Mouse (Mus musculus) CH12.LX (cell line): ENCODE data around the gene Tex12. TPM values are rescaled to one million over a fixed set of nuclear protein-coding genes. Genes with fewer than 3 reads are reported as not detected.
A peak's percentile ranks its signal among the peaks of the same experiment; 100 is the strongest.

Source experiments
- DNase-seq: peaks from one replicate; pipeline ENCODE4 v3.0.0-alpha.2; 2013; ENCODE audit errors: extremely low read depth
- H3K27ac ChIP-seq: 2 replicates; pipeline ENCODE4 v1.5.1; 2012; ENCODE audit warnings: low read depth, mild to moderate bottlenecking, control low read depth, moderate library complexity; ENCODE audit not compliant: insufficient read depth
- H3K27me3 ChIP-seq: replicated peaks from 2 replicates; pipeline ENCODE3; 2012; ENCODE audit warnings: inconsistent platforms
- H3K36me3 ChIP-seq, 2 experiments: replicated peaks in 1 of 2; 2 replicates each; pipeline versions ENCODE3 to v1.6.1; 2012; ENCODE audit warnings: inconsistent platforms in 1 of 2, low read length in 1 of 2, mild to moderate bottlenecking in 1 of 2, mixed read lengths in 1 of 2, moderate library complexity in 1 of 2; ENCODE audit not compliant: control insufficient read depth in 1 of 2, insufficient read depth in 1 of 2
- H3K4me1 ChIP-seq, 2 experiments: 2 replicates each; pipeline ENCODE4 v1.6.1; 2012; ENCODE audit warnings: inconsistent platforms in 1 of 2, moderate library complexity in 1 of 2; ENCODE audit not compliant: insufficient read depth in 2 of 2, control insufficient read depth in 1 of 2
- H3K4me2 ChIP-seq: 2 replicates; pipeline ENCODE4 v1.6.1; 2012; ENCODE audit warnings: low read depth, mild to moderate bottlenecking, control low read depth; ENCODE audit not compliant: poor library complexity, insufficient read depth, severe bottlenecking
- H3K4me3 ChIP-seq, 3 experiments: fragments of 150-350 bp in 1 of 3; sonication (generic) in 1 of 3; replicated peaks in 1 of 3; 2 replicates each; pipeline versions ENCODE3 to v1.5.1; 2011 to 2012; ENCODE audit warnings: low read depth in 2 of 3, low read length in 2 of 3, mild to moderate bottlenecking in 2 of 3, moderate library complexity in 2 of 3, control low read depth in 1 of 3, improper control_type of control experiment in 1 of 3, inconsistent platforms in 1 of 3, mixed read lengths in 1 of 3; ENCODE audit not compliant: poor library complexity in 1 of 3
- H3K79me2 ChIP-seq: replicated peaks from 2 replicates; pipeline ENCODE4 v1.6.1; 2012; ENCODE audit warnings: mild to moderate bottlenecking, moderate library complexity; ENCODE audit not compliant: control insufficient read depth, poor library complexity, insufficient read depth, severe bottlenecking; ENCODE audit errors: extremely low read depth
- H3K9ac ChIP-seq: 2 replicates; pipeline ENCODE4 v1.6.1; 2012; ENCODE audit warnings: low read depth, mild to moderate bottlenecking, control low read depth, moderate library complexity; ENCODE audit not compliant: insufficient read depth
- H3K9me3 ChIP-seq: replicated peaks from 2 replicates; pipeline ENCODE3; 2012; ENCODE audit warnings: low read length, inconsistent platforms, mixed read lengths
- BHLHE40 ChIP-seq: IDR thresholded peaks from 2 replicates; pipeline ENCODE4 v1.6.1; 2011; ENCODE audit warnings: mild to moderate bottlenecking, low read depth, low read length, improper control_type of control experiment
- CHD2 ChIP-seq: IDR thresholded peaks from 2 replicates; pipeline ENCODE4 v1.6.1; 2011; ENCODE audit warnings: low read length, improper control_type of control experiment
- CTCF ChIP-seq, 2 experiments: IDR thresholded peaks in 1 of 2; conservative IDR thresholded peaks in 1 of 2; 2 replicates each; pipeline ENCODE4 v1.5.1; 2011 to 2012; ENCODE audit warnings: low read depth in 2 of 2, low read length in 2 of 2, improper control_type of control experiment in 1 of 2, inconsistent platforms in 1 of 2, mild to moderate bottlenecking in 1 of 2, moderate library complexity in 1 of 2
- ELF1 ChIP-seq: IDR thresholded peaks from 2 replicates; pipeline ENCODE4 v1.6.1; 2014; ENCODE audit warnings: low read depth, mild to moderate bottlenecking, inconsistent platforms, low read length, improper control_type of control experiment
- EP300 ChIP-seq: IDR thresholded peaks from 2 replicates; pipeline ENCODE4 v1.6.1; 2011; ENCODE audit warnings: low read length, improper control_type of control experiment
- ETS1 ChIP-seq: conservative IDR thresholded peaks from 2 replicates; pipeline ENCODE4 v1.6.1; 2012; ENCODE audit warnings: low read depth, mild to moderate bottlenecking, inconsistent platforms, low read length, improper control_type of control experiment, moderate library complexity
- GABPA ChIP-seq: IDR thresholded peaks from 2 replicates; pipeline ENCODE4 v1.6.1; 2012; ENCODE audit warnings: low read depth, low read length, improper control_type of control experiment, inconsistent platforms; ENCODE audit not compliant: insufficient replicate concordance
- IRF4 ChIP-seq: IDR thresholded peaks from 2 replicates; pipeline ENCODE4 v1.6.1; 2014; ENCODE audit warnings: low read depth, mild to moderate bottlenecking, inconsistent platforms, low read length, improper control_type of control experiment
- JUN ChIP-seq: IDR thresholded peaks from 2 replicates; pipeline ENCODE4 v1.6.1; 2011; ENCODE audit warnings: low read depth, mild to moderate bottlenecking, low read length, improper control_type of control experiment, moderate library complexity; ENCODE audit not compliant: insufficient read depth
- MEF2A ChIP-seq: IDR thresholded peaks from 2 replicates; pipeline ENCODE4 v1.6.1; 2014; ENCODE audit warnings: low read depth, mild to moderate bottlenecking, inconsistent platforms, low read length, improper control_type of control experiment, borderline replicate concordance
- NELFE ChIP-seq: IDR thresholded peaks from 2 replicates; pipeline ENCODE4 v1.6.1; 2011; ENCODE audit warnings: low read depth, low read length, improper control_type of control experiment
- NRF1 ChIP-seq: IDR thresholded peaks from 2 replicates; pipeline ENCODE4 v1.6.1; 2014; ENCODE audit warnings: low read depth, mild to moderate bottlenecking, inconsistent platforms, low read length, improper control_type of control experiment, moderate library complexity
- POLR2AphosphoS2 ChIP-seq: IDR thresholded peaks from 2 replicates; pipeline ENCODE4 v1.6.1; 2011; ENCODE audit warnings: low read depth, low read length, improper control_type of control experiment
- RAD21 ChIP-seq: IDR thresholded peaks from 2 replicates; pipeline ENCODE4 v1.6.1; 2011; ENCODE audit warnings: low read depth, mild to moderate bottlenecking, low read length, improper control_type of control experiment, moderate library complexity
- SMC3 ChIP-seq: IDR thresholded peaks from 2 replicates; pipeline ENCODE4 v1.6.1; 2011; ENCODE audit warnings: low read depth, low read length, improper control_type of control experiment
- TBP ChIP-seq: conservative IDR thresholded peaks from 2 replicates; pipeline ENCODE4 v1.6.1; 2011; ENCODE audit warnings: low read depth, low read length, improper control_type of control experiment
- dilution Hi-C: fragments of 300-500 bp; cut with MboI; formaldehyde crosslinking; loops from 2 replicates; pipeline ENCODE4 v1.14.3; 2020; ENCODE audit warnings: low sequenced_read_pairs; ENCODE audit not compliant: extremely low pct_unique_long_range_greater_than_20kb, extremely low pct_ligation_motif_present
- in situ Hi-C: fragments of 300-500 bp; cut with MboI; formaldehyde crosslinking; loops from 3 replicates; pipeline ENCODE4 v1.14.3; 2019; ENCODE audit warnings: low sequenced_read_pairs, low pct_ligation_motif_present, low pct_unique_long_range_greater_than_20kb, mixed read lengths
- polyA plus RNA-seq: library from polyadenylated mRNA; unstranded; fragments of >175 nt; gene quantifications from 2 replicates; pipeline ENCODE4 v1.2.1, GENCODE M21; 2012; ENCODE audit warnings: low read depth; ENCODE audit not compliant: insufficient read length
- total RNA-seq, 2 experiments: library from RNA; depleted of rRNA; stranded (reverse); fragments of 300-350 nt in 1 of 2; fragments of >200 nt in 1 of 2; gene quantifications; 2 replicates each; pipeline ENCODE4 v1.2.3; 2012 to 2014

Tex12 gene
- total and polyA plus RNA-seq, 3 experiments, result not detected

DNA sequence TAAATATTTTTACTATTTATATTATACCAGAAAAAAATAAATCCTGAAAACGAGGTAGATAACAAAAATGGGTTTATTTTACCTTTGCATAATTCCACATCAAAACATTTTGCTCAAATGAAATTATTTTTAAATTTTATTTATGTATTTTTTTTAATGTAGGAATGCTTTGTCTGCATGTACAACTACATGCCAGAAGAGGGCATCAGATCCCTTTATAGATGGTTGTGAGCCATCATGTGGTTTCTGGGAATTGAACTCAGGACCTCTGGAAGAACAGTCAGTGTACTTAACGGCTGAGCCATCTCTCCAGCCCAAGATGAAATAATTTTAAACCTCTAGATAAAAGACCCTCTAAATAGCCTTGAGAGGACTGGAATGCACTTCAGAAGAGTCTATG is 39.6 kb downstream of the Tex12 start:
- H3K36me3 ChIP-seq, result peaks cover 15 to 43% of the 10 kb centered on the region in 2 experiments
- H3K27me3 ChIP-seq, result no peaks in the 10 kb centered on the region
- in situ Hi-C loops, result loop anchor here (10.0 kb wide), 1 partner anchor 187 kb away; no protein-coding TSS in a partner anchor
- no peak for DNase-seq
- H3K79me2 ChIP-seq, result no peaks in the 10 kb centered on the region
- peaks cover 7 to 16% of the 10 kb centered on the region in 2 experiments for H3K4me1 ChIP-seq
- H3K9me3 ChIP-seq, result no peaks in the 10 kb centered on the region
- H3K9ac ChIP-seq, result no peak overlapping the region
- H3K4me2 ChIP-seq, result no peak overlapping the region
- no peak for TF ChIP-seq ELF1
- TF ChIP-seq EP300, result no peak
- TF ChIP-seq SMC3, result peak; percentile 26; the same call in 1 of the 2 replicates
- no peak for TF ChIP-seq JUN
- no peak for TF ChIP-seq IRF4
- TF ChIP-seq CTCF (conservative IDR thresholded peaks at IDR 0.05 in 1 of 2, IDR thresholded peaks at IDR 0.05 in 1 of 2; ENCODE audit: low read depth in 2 of 2, low read length in 2 of 2), result peak in 1 of 2 experiments; percentile 51; a peak in 1 of 4 replicates
- TF ChIP-seq MEF2A, result no peak
- TF ChIP-seq ETS1, result no peak
- TF ChIP-seq GABPA, result no peak
- no peak for TF ChIP-seq BHLHE40
- TF ChIP-seq NRF1, result no peak
- no peak for TF ChIP-seq CHD2
- no peak for TF ChIP-seq POLR2AphosphoS2
- peak; percentile 32 for TF ChIP-seq RAD21
- TF ChIP-seq TBP, result no peak
- no peak overlapping the region for H3K27ac ChIP-seq
- dilution Hi-C loops, result no loop called here
- H3K4me3 ChIP-seq, result no peak overlapping the region

DNA sequence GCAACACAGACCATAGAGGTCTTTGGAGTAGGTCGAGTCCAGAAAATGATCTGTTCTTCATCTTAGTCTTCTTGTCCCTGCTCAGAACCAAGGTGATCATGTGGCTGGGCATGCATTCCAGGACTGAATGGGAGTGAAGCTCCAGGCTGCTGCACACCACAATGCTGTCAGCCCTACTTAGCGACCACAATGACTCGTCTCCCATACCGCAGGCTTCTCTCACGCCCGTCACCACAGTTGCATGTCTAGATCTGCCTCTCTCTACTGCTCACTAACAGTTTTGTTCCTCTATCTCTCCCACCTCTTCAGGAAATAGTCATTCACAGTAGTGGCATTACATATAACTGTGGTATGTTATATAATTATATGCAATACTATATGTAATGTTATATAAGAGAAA is 40.4 kb downstream of the Tex12 start:
- Histone ChIP-seq H3K4me2 (no peak overlapping the region), H3K27me3 (no peaks in the 10 kb centered on the region), H3K9ac (no peak overlapping the region), H3K79me2 (no peaks in the 10 kb centered on the region), H3K4me3 (no peak overlapping the region), H3K36me3 (peaks cover 15 to 41% of the 10 kb centered on the region in 2 experiments), H3K27ac (no peak overlapping the region), H3K4me1 (peaks cover 6 to 8% of the 10 kb centered on the region in 2 experiments), H3K9me3 (no peaks in the 10 kb centered on the region)
- in situ Hi-C loops (loop anchor here (10.0 kb wide), 1 partner anchor 186 kb away; no protein-coding TSS in a partner anchor), dilution Hi-C loops (no loop called here)
- DNase-seq, result no peak
- no peak for TF ChIP-seq NELFE
- 0 out of 2 replicates have a peak, but pooled peaks have one; percentile 38 for TF ChIP-seq BHLHE40
